Mouse (Mus musculus) liver, adult 2 months (tissue): ENCODE results near the gene Pth2r.

ENCODE experiments used
- CTCF ChIP-seq: fragments of 200-500 bp; IDR thresholded peaks from 2 replicates; pipeline ENCODE4 v1.5.1; 2011; ENCODE audit warnings: low read depth, low read length, control low read depth
- POLR2A ChIP-seq: fragments of 200-500 bp; IDR thresholded peaks from 2 replicates; pipeline ENCODE4 v1.6.1; 2011; ENCODE audit warnings: low read length, control low read depth; ENCODE audit not compliant: insufficient read depth; ENCODE audit errors: extremely low read depth

DNA sequence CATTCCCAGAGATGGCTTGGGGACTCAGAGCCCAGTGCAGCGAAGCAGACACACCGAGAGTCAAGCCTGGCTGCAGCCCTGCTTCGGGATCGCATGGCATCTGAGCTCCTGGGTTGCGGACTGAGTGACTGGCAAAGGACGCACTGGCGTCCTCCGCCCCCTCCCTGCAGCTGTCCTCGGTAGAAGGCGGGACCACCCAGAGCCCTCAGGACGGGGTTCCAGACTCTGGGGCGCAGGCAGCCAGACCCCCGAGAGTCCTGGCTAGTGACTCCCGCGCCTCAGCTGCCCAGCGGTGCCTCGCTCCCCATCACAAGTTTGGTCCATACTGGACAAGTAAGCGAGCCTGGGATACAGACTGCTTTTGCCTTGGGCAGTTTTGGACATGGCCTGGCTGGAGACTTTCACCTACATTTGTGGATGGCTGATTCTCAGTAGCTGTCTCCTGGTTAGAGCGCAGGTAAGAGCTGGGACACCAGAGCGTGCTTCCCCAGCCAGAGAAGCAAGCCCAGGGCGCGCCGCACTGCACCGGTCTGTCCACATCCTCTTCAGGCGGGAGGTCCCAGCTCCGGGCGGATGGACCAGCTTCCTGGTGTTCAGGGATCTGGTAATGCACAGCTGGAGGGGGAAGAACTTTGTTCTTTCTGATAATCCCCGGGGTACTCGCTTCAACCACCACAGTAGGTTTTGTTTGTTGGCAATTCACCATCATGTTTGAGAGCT lies 29.5 kb downstream of the Pth2r start:
- TF ChIP-seq CTCF (no peak), POLR2A (no peak)
